Mouse (Mus musculus) lung, embryonic 15.5 days (tissue): Measurements from ENCODE around the gene Cfap97d2. TPM values are rescaled to one million over a fixed set of nuclear protein-coding genes. Genes with fewer than 3 reads are reported as not detected.
A peak's percentile ranks its signal among the peaks of the same experiment; 100 is the strongest.

Experiments used
- ATAC-seq: fragments of 200-750 bp; cut with Nextera tagmentation; 2 replicates; pipeline ENCODE4 v1.8.0; 2017; ENCODE audit warnings: moderate number of reproducible peaks, borderline replicate concordance; ENCODE audit not compliant: low FRiP score, low TSS enrichment; ENCODE audit errors: extremely low read depth
- H3K27ac ChIP-seq: fragments of 300-500 bp; sonication (generic); 2 replicates; pipeline ENCODE4 v1.5.1; 2015; ENCODE audit warnings: moderate library complexity, mild to moderate bottlenecking, inconsistent platforms
- H3K27me3 ChIP-seq: fragments of 300-500 bp; sonication (generic); 2 replicates; pipeline ENCODE4 v1.6.1; 2015; ENCODE audit warnings: inconsistent platforms
- H3K36me3 ChIP-seq: fragments of 300-500 bp; sonication (generic); 2 replicates; pipeline ENCODE4 v1.6.1; 2015; ENCODE audit warnings: inconsistent platforms
- H3K4me1 ChIP-seq: fragments of 300-500 bp; sonication (generic); 2 replicates; pipeline ENCODE4 v1.6.1; 2015; ENCODE audit warnings: inconsistent platforms
- H3K4me2 ChIP-seq: fragments of 300-500 bp; sonication (generic); 2 replicates; pipeline ENCODE4 v1.6.1; 2015; ENCODE audit warnings: inconsistent platforms, mild to moderate bottlenecking, moderate library complexity
- H3K4me3 ChIP-seq: fragments of 300-500 bp; sonication (generic); 2 replicates; pipeline ENCODE4 v1.5.1; 2015; ENCODE audit warnings: mild to moderate bottlenecking, inconsistent platforms
- H3K9ac ChIP-seq: fragments of 300-500 bp; sonication (generic); 2 replicates; pipeline ENCODE4 v1.6.1; 2015; ENCODE audit warnings: inconsistent platforms
- H3K9me3 ChIP-seq: fragments of 300-500 bp; sonication (generic); 2 replicates; pipeline ENCODE4 v1.6.1; 2016; ENCODE audit warnings: inconsistent platforms
- WGBS: fragments of 180-500 bp; shearing (Covaris S2); methylation state at CpG from one replicate; pipeline ENCODE4 v1.1.7; 2015; 5-methylcytosine and 5-hydroxymethylcytosine counted together
- polyA plus RNA-seq: library from polyadenylated mRNA; unstranded; fragments of >200 nt; fragmentation: Nextera tagmentation; extraction: Ambion mirVana; gene quantifications from 2 replicates; pipeline ENCODE4 v1.2.1, GENCODE M21; 2015

The Cfap97d2 gene
- 0.17 and 0.24 TPM in 2 replicates for polyA plus RNA-seq

DNA sequence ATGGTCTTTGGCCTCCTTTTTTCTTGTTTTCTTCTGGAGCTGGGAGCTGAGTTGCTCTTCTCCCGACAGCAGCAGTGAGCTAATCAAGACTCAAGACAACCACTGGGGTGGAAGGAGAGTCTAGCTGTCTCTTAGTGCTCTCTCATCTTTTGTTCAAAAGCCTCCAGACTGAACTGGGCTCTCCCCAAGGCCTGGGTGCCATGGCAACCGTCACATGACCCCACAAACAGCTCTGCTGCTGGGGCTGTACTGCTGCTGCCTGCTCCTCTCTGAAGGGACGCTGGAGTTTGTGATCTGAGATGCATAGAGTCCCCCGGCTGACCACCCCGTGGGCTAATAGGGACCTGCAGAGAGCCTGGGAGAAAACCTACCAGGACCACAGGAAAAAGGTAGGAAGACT lies at the start of gene Cfap97d2:
Cfap97d2 (plus strand) TSS at position 222 of the 400 bp plus-strand sequence.
- ATAC-seq, result no peak; the same call in 1 of the 2 replicates
- WGBS, result 9% methylated on average over 5 of the region's 5 CpGs
- Histone ChIP-seq H3K4me1 (peaks cover 20% of the 10 kb centered on the region), H3K27ac (no peak within 1 kb of the TSS), H3K4me3 (no peak within 1 kb of the TSS), H3K27me3 (no peaks in the 10 kb centered on the region), H3K9me3 (no peaks in the 10 kb centered on the region), H3K9ac (no peak within 1 kb of the TSS), H3K36me3 (no peaks in the 10 kb centered on the region), H3K4me2 (no peak within 1 kb of the TSS)

GRCm38 (mm10) chr8:13657479-13657878 lies 48.2 kb upstream of the Cfap97d2 start:
- Histone ChIP-seq H3K36me3 (no peaks in the 10 kb centered on the region), H3K9me3 (no peaks in the 10 kb centered on the region), H3K27ac (no peak overlapping the region), H3K4me2 (no peak overlapping the region), H3K27me3 (no peaks in the 10 kb centered on the region), H3K4me1 (peaks cover 13% of the 10 kb centered on the region; the same call in 1 of the 2 replicates), H3K4me3 (no peak overlapping the region), H3K9ac (no peak overlapping the region)
- 71% methylated on average over 12 of the region's 12 CpGs for WGBS
- ATAC-seq, result no peak

- no peak for ATAC-seq
- WGBS, result 74% methylated on average over 13 of the region's 13 CpGs
- H3K9ac ChIP-seq, result no peak overlapping the region
Measured at GRCm38 (mm10) chr8:13660323-13660722, 45.4 kb upstream of the Cfap97d2 start.

DNA sequence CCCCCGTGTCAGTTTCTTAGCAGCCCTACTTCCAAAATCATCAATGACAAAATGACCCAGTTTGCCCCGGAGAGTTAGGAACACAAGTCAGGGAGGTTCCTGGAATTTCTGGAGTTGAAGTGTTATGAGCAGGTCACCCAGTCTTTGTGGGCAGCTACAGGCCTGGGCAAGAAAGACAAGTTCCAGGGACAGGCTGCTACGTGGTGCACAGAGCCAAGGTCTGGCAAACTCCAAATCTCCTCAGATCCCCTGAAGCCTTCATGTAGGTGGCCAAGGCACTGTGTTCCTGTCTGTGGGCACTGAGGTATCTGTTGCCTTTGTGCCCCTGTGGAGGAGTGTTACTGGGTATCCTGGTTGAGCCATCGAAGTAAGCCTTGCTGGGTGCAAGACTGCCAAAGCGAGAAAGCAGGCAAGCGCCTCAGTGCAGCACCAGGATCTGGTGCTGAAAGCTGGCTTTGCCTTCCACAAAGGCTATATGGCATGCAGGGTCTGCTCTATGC lies 40.9 kb upstream of the Cfap97d2 start:
- 84% methylated on average over 6 of the region's 6 CpGs for WGBS
- Histone ChIP-seq H3K4me3 (no peak overlapping the region), H3K27me3 (no peaks in the 10 kb centered on the region), H3K4me1 (peaks cover 48% of the 10 kb centered on the region), H3K36me3 (no peaks in the 10 kb centered on the region), H3K4me2 (no peak overlapping the region), H3K9ac (no peak overlapping the region), H3K27ac (no peak overlapping the region), H3K9me3 (no peaks in the 10 kb centered on the region)
- no peak for ATAC-seq

More at GRCm38 (mm10) chr8:13660323-13660722, 45.4 kb upstream of the Cfap97d2 start:
- no peak overlapping the region for H3K27ac ChIP-seq
- H3K27me3 ChIP-seq, result no peaks in the 10 kb centered on the region
- H3K4me3 ChIP-seq, result no peak overlapping the region
- no peaks in the 10 kb centered on the region for H3K36me3 ChIP-seq
- no peak overlapping the region for H3K4me2 ChIP-seq
- H3K4me1 ChIP-seq, result peaks cover 13% of the 10 kb centered on the region; the same call in 1 of the 2 replicates
- no peaks in the 10 kb centered on the region for H3K9me3 ChIP-seq

- H3K4me2 ChIP-seq, result no peak overlapping the region
- H3K4me1 ChIP-seq, result peaks cover 53% of the 10 kb centered on the region
- no peaks in the 10 kb centered on the region for H3K27me3 ChIP-seq
- WGBS, result 71% methylated on average over 4 of the region's 4 CpGs
- no peak overlapping the region for H3K4me3 ChIP-seq
- H3K9me3 ChIP-seq, result no peaks in the 10 kb centered on the region
- no peak for ATAC-seq
- H3K36me3 ChIP-seq, result no peaks in the 10 kb centered on the region
- no peak overlapping the region for H3K9ac ChIP-seq
- no peak overlapping the region for H3K27ac ChIP-seq
Measured at GRCm38 (mm10) chr8:13665538-13665937, 40.2 kb upstream of the Cfap97d2 start.

DNA sequence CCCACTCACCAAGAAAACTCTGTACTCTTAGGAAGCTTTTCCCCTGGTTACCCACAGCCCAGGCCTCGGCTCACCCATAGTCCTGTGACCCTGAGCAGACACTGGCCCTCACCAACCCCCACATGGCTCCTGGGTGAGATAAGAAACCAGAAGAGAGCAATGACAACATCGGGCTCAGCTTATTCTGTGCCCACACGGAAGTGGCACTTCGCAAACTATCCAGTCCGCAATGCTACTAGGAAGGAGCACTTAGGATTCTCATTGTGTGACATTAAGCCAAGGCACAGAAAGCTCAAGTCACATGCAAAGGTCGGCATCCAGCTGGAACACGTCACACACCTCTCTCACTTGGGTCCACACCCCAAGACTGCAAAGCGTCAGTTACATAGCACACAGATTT lies 39.7 kb upstream of the Cfap97d2 start:
- H3K4me2 ChIP-seq, result no peak overlapping the region

DNA sequence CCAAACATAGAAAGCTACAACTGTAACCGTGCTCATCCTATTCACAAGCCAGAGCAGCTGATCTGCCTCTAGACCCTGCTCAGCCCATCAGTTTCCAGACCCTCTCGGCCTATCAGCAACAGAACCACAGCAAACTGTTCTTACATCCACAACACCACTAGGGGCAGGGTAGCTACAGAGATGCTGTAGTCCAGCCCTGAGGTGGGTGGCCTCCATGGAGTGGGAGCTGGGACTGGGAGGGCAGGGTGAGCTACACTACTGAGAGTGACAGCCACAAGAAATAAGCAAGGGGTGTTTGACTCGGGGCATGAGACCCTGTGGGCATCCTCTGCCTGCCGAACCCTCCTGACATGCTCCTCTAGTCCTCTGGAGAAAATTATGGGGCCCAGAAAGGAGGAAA lies 37.8 kb upstream of the Cfap97d2 start:
- peak overlapping the region; percentile 90 for H3K27ac ChIP-seq
- peak; percentile 53; the same call in 1 of the 2 replicates for ATAC-seq
- no peaks in the 10 kb centered on the region for H3K27me3 ChIP-seq
- H3K9me3 ChIP-seq, result no peaks in the 10 kb centered on the region
- no peak overlapping the region for H3K9ac ChIP-seq
- 54% methylated on average over 4 of the region's 4 CpGs for WGBS
- H3K4me1 ChIP-seq, result peaks cover 65% of the 10 kb centered on the region
- no peak overlapping the region for H3K4me3 ChIP-seq
- H3K4me2 ChIP-seq, result no peak overlapping the region
- no peaks in the 10 kb centered on the region for H3K36me3 ChIP-seq

More for the DNA sequence above, 39.7 kb upstream of the Cfap97d2 start:
- no peaks in the 10 kb centered on the region for H3K27me3 ChIP-seq
- H3K9ac ChIP-seq, result no peak overlapping the region
- peaks cover 53% of the 10 kb centered on the region for H3K4me1 ChIP-seq
- WGBS, result 42% methylated on average over 8 of the region's 8 CpGs
- no peak overlapping the region for H3K27ac ChIP-seq
- ATAC-seq, result no peak
- no peaks in the 10 kb centered on the region for H3K36me3 ChIP-seq
- no peaks in the 10 kb centered on the region for H3K9me3 ChIP-seq
- no peak overlapping the region for H3K4me3 ChIP-seq

- no peak overlapping the region for H3K4me3 ChIP-seq
- 15% methylated on average over 10 of the region's 10 CpGs for WGBS
- H3K36me3 ChIP-seq, result no peaks in the 10 kb centered on the region
- H3K4me1 ChIP-seq, result peaks cover 70% of the 10 kb centered on the region
- H3K9me3 ChIP-seq, result no peaks in the 10 kb centered on the region
- H3K27ac ChIP-seq, result peak overlapping the region; percentile 90
- ATAC-seq, result peak; percentile 82
- H3K4me2 ChIP-seq, result peak overlapping the region; percentile 21; the same call in 1 of the 2 replicates
- H3K27me3 ChIP-seq, result no peaks in the 10 kb centered on the region
- H3K9ac ChIP-seq, result no peak overlapping the region
Measured at GRCm38 (mm10) chr8:13668367-13668766, 37.3 kb upstream of the Cfap97d2 start.

GRCm38 (mm10) chr8:13670011-13670471 lies 35.6 kb upstream of the Cfap97d2 start:
- H3K4me3 ChIP-seq, result no peak overlapping the region
- no peaks in the 10 kb centered on the region for H3K9me3 ChIP-seq
- no peak overlapping the region for H3K4me2 ChIP-seq
- H3K27me3 ChIP-seq, result no peaks in the 10 kb centered on the region
- WGBS, result 75% methylated on average over 17 of the region's 17 CpGs
- peak overlapping the region; percentile 90 for H3K27ac ChIP-seq
- H3K4me1 ChIP-seq, result peaks cover 82% of the 10 kb centered on the region
- no peak for ATAC-seq
- H3K9ac ChIP-seq, result no peak overlapping the region
- H3K36me3 ChIP-seq, result no peaks in the 10 kb centered on the region

DNA sequence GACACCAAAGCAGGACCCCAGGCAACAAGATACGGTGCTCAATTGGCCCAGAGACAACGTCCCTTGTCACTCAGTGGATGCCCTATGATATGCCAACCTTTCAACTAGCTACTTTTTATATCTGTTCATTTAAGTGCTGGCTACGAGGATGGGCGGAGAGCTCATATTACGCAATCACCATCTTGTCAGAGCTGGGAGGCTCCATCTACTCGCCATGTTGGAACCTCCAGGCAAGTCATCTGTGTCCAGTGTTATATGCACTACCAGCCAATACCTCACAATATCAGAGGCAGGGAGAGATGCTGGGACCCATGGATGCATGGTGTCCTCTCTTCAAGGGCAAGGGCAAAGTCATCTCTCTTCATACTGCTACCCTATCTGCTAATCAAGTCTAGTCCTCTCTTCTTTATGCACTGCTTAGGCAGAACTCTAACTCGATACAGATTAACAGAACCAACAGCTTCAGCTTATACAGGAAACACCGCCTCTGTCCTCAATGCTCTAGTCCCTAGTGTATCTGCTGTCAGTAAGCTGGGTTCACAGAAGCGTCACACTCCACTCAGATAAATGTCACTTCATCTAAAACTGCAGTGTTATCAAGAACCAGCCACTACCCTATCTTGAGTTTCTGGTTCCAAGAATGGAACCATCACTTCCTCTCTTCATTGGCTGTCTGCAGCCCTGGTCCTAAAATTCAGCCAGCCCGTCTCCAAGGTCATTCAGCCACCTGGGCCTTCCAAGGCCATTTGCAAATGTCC lies 34.3 kb upstream of the Cfap97d2 start:
- Histone ChIP-seq H3K9ac (no peak overlapping the region), H3K4me1 (peaks cover 81% of the 10 kb centered on the region), H3K27ac (no peak overlapping the region), H3K36me3 (no peaks in the 10 kb centered on the region), H3K27me3 (no peaks in the 10 kb centered on the region), H3K9me3 (no peaks in the 10 kb centered on the region), H3K4me2 (no peak overlapping the region), H3K4me3 (no peak overlapping the region)
- WGBS, result 81% methylated on average over 10 of the region's 10 CpGs
- no peak for ATAC-seq

- peak overlapping the region; percentile 17; the same call in 1 of the 2 replicates for H3K4me2 ChIP-seq
- WGBS, result 73% methylated on average over 4 of the region's 4 CpGs
- no peaks in the 10 kb centered on the region for H3K27me3 ChIP-seq
- no peak overlapping the region for H3K4me3 ChIP-seq
- no peak for ATAC-seq
- no peak overlapping the region for H3K9ac ChIP-seq
- no peaks in the 10 kb centered on the region for H3K9me3 ChIP-seq
- H3K4me1 ChIP-seq, result peaks cover 71% of the 10 kb centered on the region
- peak overlapping the region; percentile 17; the same call in 1 of the 2 replicates for H3K27ac ChIP-seq
- H3K36me3 ChIP-seq, result no peaks in the 10 kb centered on the region
Measured at GRCm38 (mm10) chr8:13673215-13673614, 32.5 kb upstream of the Cfap97d2 start.
